Mouse (Mus musculus): ENCODE data around the gene Fkbp4.

The Fkbp4 gene

GRCm38 (mm10) chr6:128436356-128437005 is 2.0 kb downstream of the Fkbp4 start:
- DNase-seq (ENCODE audit: low spot score): no peak

GRCm38 (mm10) chr6:128435474-128435873 is 3.0 kb downstream of the Fkbp4 start:
- DNase-seq (ENCODE audit: low spot score): no peak

GRCm38 (mm10) chr6:128433566-128433965 is 4.9 kb downstream of the Fkbp4 start:
- no peak for DNase-seq (ENCODE audit: low spot score)

GRCm38 (mm10) chr6:128432356-128432915 is 6.0 kb downstream of the Fkbp4 start:
- no peak for DNase-seq (ENCODE audit: low spot score)

- DNase-seq (ENCODE audit: low spot score): no peak
Observed at GRCm38 (mm10) chr6:128429826-128430225, 8.7 kb downstream of the Fkbp4 start.

- DNase-seq (ENCODE audit: low spot score): no peak
Observed at GRCm38 (mm10) chr6:128429300-128429699, 9.2 kb downstream of the Fkbp4 start.

GRCm38 (mm10) chr6:128427571-128427970 is 10.9 kb downstream of the Fkbp4 start:
- no peak for DNase-seq (ENCODE audit: low spot score)

- DNase-seq (ENCODE audit: low spot score): no peak
Observed at GRCm38 (mm10) chr6:128425046-128425445, 13.4 kb downstream of the Fkbp4 start.

- peak; percentile 99 for DNase-seq (ENCODE audit: low spot score)
Observed at GRCm38 (mm10) chr6:128424269-128425019, 14.0 kb downstream of the Fkbp4 start, which contains the start of gene Itfg2. TSS of gene Itfg2 (minus strand) at chr6:128424931.

- DNase-seq (ENCODE audit: low spot score): no peak
Observed at GRCm38 (mm10) chr6:128423496-128424268, 14.8 kb downstream of the Fkbp4 start.

GRCm38 (mm10) chr6:128421480-128421879 is 17.0 kb downstream of the Fkbp4 start:
- DNase-seq (ENCODE audit: low spot score): no peak

- no peak for DNase-seq (ENCODE audit: low spot score)
Observed at GRCm38 (mm10) chr6:128421036-128421435, 17.4 kb downstream of the Fkbp4 start.

GRCm38 (mm10) chr6:128418076-128418475 is 20.4 kb downstream of the Fkbp4 start:
- DNase-seq (ENCODE audit: low spot score): no peak

GRCm38 (mm10) chr6:128416169-128416568 is 22.3 kb downstream of the Fkbp4 start:
- DNase-seq (ENCODE audit: low spot score): no peak

- DNase-seq (ENCODE audit: low spot score): peak; percentile 87
Observed at GRCm38 (mm10) chr6:128411115-128411514, 27.4 kb downstream of the Fkbp4 start.

GRCm38 (mm10) chr6:128410305-128410704 is 28.2 kb downstream of the Fkbp4 start:
- no peak for DNase-seq (ENCODE audit: low spot score)

GRCm38 (mm10) chr6:128408544-128409125 is 29.8 kb downstream of the Fkbp4 start:
- DNase-seq (ENCODE audit: low spot score): no peak

- DNase-seq (ENCODE audit: low spot score): no peak
Observed at GRCm38 (mm10) chr6:128404708-128405107, 33.8 kb downstream of the Fkbp4 start.

- no peak for DNase-seq (ENCODE audit: low spot score)
Observed at GRCm38 (mm10) chr6:128399421-128400185, 38.9 kb downstream of the Fkbp4 start.

- no peak for DNase-seq (ENCODE audit: low spot score)
Observed at GRCm38 (mm10) chr6:128398996-128399395, 39.5 kb downstream of the Fkbp4 start, which contains the start of gene Nrip2. TSS of gene Nrip2 (plus strand) at chr6:128399296.
